Mouse (Mus musculus) bone marrow, adult 2 months (tissue): ENCODE measurements around the gene 9130023H24Rik. TPM values are rescaled to one million over a fixed set of nuclear protein-coding genes. Genes with fewer than 3 reads are reported as not detected.

Experiments
- H3K27ac ChIP-seq: fragments of 200-500 bp; 2 replicates; pipeline ENCODE4 v1.5.1; 2012; ENCODE audit warnings: low read depth, mild to moderate bottlenecking, control low read depth, inconsistent platforms, low read length; ENCODE audit not compliant: control insufficient read depth, poor library complexity, insufficient read depth
- H3K4me1 ChIP-seq: fragments of 200-500 bp; 2 replicates; pipeline ENCODE4 v1.6.1; 2011; ENCODE audit warnings: low read length; ENCODE audit not compliant: control insufficient read depth, insufficient read depth
- H3K4me3 ChIP-seq: fragments of 200-500 bp; replicated peaks from 2 replicates; pipeline ENCODE3; 2011; ENCODE audit warnings: mild to moderate bottlenecking, low read depth, low read length, control low read depth; ENCODE audit not compliant: control insufficient read depth
- CTCF ChIP-seq: fragments of 200-500 bp; IDR thresholded peaks from 2 replicates; pipeline ENCODE4 v1.5.1; 2011; ENCODE audit warnings: low read length, control low read depth; ENCODE audit not compliant: control insufficient read depth, insufficient read depth
- POLR2A ChIP-seq: fragments of 200-500 bp; IDR thresholded peaks from 2 replicates; pipeline ENCODE4 v1.6.1; 2011; ENCODE audit warnings: low read depth, mild to moderate bottlenecking, control low read depth, low read length, borderline replicate concordance; ENCODE audit not compliant: control insufficient read depth
- WGBS: fragments of 180-500 bp; shearing (Covaris S2); methylation state at CpG from one replicate; pipeline ENCODE4 v1.1.7; 2018; 5-methylcytosine and 5-hydroxymethylcytosine counted together
- polyA plus RNA-seq: library from polyadenylated mRNA; stranded (reverse); fragments of >200 nt; gene quantifications from 2 replicates; pipeline ENCODE4 v1.2.4, GENCODE M21; 2011; ENCODE audit warnings: low replicate concordance; ENCODE audit not compliant: missing spikeins, insufficient read depth, insufficient read length

9130023H24Rik gene
- polyA plus RNA-seq, 1 experiment = 4.7 TPM

DNA sequence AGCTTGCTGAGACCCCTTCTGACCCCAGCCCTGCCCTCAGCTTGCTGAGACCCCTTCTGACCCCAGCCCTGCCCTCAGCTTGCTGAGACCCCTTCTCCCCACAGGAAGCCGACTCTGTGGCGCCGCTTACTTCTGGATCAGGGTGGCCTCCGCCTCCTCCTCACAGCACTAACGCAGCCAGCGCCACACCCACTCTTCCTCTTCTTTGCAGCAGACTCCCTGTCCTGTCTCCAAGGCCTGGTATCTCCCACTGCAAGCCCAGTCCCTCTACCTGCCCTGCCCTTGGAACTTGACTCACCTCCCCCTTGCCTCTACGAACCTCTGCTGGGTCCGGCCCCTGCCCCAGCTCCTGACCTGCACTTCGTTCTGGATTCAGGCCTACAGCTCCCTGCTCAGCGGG lies 6.1 kb upstream of the 9130023H24Rik start:
- TF ChIP-seq POLR2A (no peak), CTCF (no peak)
- Histone ChIP-seq H3K27ac (no peak overlapping the region), H3K4me1 (no peaks in the 10 kb centered on the region), H3K4me3 (no peak overlapping the region)
- 92% methylated on average over 10 of the region's 10 CpGs for WGBS

- H3K4me3 ChIP-seq = no peak overlapping the region
- H3K4me1 ChIP-seq = no peaks in the 10 kb centered on the region; the same call in 1 of the 2 replicates
- no peak for TF ChIP-seq CTCF
- TF ChIP-seq POLR2A = no peak
- 94% methylated on average over 16 of the region's 16 CpGs for WGBS
- H3K27ac ChIP-seq = no peak overlapping the region
These were observed 4.5 kb upstream of the 9130023H24Rik start for GRCm38 (mm10) chr7:128242331-128242730.

- H3K27ac ChIP-seq = no peak overlapping the region
- TF ChIP-seq POLR2A (no peak), CTCF (no peak)
- peaks cover 5% of the 10 kb centered on the region for H3K4me1 ChIP-seq
- WGBS = 87% methylated on average over 27 of the region's 27 CpGs
- H3K4me3 ChIP-seq = no peak overlapping the region
These were observed 2.4 kb upstream of the 9130023H24Rik start for GRCm38 (mm10) chr7:128240131-128240784.

GRCm38 (mm10) chr7:128238991-128239390 lies 1.2 kb upstream of the 9130023H24Rik start:
- no peak for TF ChIP-seq POLR2A
- 0 out of 2 replicates have a peak, but pooled peaks have one; percentile 18 for TF ChIP-seq CTCF
- no peak overlapping the region for H3K27ac ChIP-seq
- H3K4me1 ChIP-seq = peaks cover 5% of the 10 kb centered on the region
- no peak overlapping the region for H3K4me3 ChIP-seq
- 28% methylated on average over 4 of the region's 4 CpGs for WGBS

DNA sequence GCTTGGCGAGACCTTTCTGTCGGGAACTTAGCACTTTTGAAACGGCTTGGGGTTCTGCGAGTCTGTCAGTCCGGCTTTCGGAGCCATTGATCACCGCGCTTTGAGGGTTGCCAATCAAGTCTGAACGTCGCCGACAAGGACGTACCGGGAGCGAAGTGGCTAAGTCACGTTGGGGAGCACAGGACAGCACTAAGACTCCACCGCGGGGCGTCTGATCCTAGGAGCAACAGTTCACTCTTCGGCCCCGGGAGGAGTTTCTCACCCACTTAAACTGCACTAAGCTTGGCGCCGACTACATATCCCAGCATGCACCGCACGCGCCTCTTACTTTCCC lies 271 bp downstream of the 9130023H24Rik start:
- TF ChIP-seq POLR2A (no peak), CTCF (no peak)
- 0% methylated on average over 25 of the region's 25 CpGs for WGBS
- peaks cover 5% of the 10 kb centered on the region for H3K4me1 ChIP-seq
- peak overlapping the region; percentile 80 for H3K4me3 ChIP-seq
- H3K27ac ChIP-seq = peak overlapping the region; percentile 98

DNA sequence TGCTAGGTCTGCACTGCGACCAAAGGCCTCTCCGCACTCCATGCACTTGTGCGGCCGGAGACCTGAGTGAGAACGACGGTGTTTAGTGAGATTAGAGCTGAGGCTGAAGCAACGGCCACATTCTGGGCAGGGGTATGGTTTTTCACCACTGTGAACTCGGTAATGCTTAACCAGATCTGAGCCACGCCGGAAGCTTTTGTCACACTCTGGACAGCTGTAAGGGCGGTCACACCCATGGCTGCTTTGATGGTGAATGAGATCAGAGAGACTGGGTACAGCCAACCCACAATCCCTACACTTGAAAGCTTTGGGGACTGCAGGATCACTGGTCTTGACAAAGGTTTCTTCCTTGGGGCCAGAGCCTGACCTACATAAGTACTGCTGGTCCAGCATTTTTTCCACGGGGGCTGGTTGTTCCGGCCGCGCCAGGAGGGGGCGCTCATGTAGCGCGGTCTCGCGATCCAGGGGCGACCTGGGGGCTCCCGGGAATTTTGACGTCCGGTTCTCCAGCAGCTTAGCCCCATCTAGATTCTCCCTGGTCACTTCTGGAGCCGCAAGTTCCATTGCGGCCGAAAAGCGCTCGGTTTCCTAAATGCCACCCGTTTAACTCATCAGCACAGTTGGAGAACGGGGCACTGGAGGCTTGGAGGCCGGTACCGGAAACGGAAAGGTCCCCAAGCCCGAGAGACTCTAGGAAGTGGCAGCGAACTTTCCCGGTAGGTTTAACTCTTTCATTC lies 807 bp downstream of the 9130023H24Rik start, which contains the start of gene Armc5:
Gene Armc5 (plus strand): TSS at position 487 of the 737 bp plus-strand sequence.
- Histone ChIP-seq H3K27ac (peak within 1 kb of the TSS; percentile 98), H3K4me1 (peaks cover 5% of the 10 kb centered on the region), H3K4me3 (peak within 1 kb of the TSS; percentile 80)
- WGBS = 23% methylated on average over 37 of the region's 37 CpGs
- TF ChIP-seq POLR2A (no peak), CTCF (peak; percentile 69)

- peak overlapping the region; percentile 80 for H3K4me3 ChIP-seq
- WGBS = 87% methylated on average over 13 of the region's 13 CpGs
- TF ChIP-seq CTCF (no peak), POLR2A (no peak)
- peak overlapping the region; percentile 40; the same call in 1 of the 2 replicates for H3K27ac ChIP-seq
- peaks cover 5% of the 10 kb centered on the region for H3K4me1 ChIP-seq
These were observed 1.4 kb downstream of the 9130023H24Rik start for GRCm38 (mm10) chr7:128236426-128236825.

DNA sequence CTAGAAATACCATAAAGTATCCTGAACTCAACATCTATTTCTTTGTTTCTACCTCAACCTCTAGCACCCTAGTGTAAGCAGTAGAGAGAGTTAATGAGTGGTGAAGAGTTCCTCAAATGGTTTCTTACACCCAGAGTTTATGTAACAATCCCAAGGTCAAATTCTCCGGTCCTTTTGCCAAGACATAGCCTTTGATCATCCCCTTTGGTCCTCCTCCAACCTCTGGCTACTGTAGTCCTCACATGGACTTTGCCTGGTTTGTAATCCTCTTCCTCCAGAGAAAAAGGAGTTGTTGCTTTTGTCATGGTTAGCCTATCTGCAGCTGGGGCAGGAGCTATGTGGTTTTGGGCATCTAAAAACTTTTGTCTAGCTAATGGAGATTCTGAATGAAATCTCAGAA lies 2.4 kb downstream of the 9130023H24Rik start:
- Histone ChIP-seq H3K27ac (no peak overlapping the region), H3K4me3 (no peak overlapping the region), H3K4me1 (peaks cover 5% of the 10 kb centered on the region)
- WGBS = 64% methylated on average over 1 of the region's 1 CpGs
- TF ChIP-seq CTCF (no peak), POLR2A (no peak)
